Mouse (Mus musculus): Measurements from ENCODE around the gene Olfr839-ps1. TPM values are rescaled to one million over a fixed set of nuclear protein-coding genes. Genes with fewer than 3 reads are reported as not detected.

The Olfr839-ps1 gene
- not detected in 2 replicates for polyA plus RNA-seq (2012; rRNA removed)

DNA sequence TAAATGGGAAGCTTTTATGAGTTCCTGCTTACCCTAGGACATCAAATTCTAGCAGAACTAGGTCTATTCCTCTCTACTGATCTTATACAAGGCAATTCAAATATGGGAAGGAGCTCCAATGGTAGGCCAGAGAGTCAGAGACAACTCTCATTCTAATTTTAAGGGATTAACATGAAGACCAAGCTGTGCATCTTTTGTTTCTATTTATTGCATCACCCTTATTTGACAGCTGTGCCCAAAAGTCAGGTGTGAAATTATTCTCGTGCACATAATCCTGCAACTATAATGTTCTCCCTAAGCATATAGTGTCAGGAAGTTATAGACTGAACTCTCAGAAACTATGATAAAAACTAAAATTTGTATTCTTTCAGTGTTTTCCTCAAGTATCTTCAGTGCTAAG is at the start of gene Olfr839-ps1:
Gene Olfr839-ps1, minus strand, starts transcription at position 101 of the 400 bp plus-strand sequence.
- H3K4me1 ChIP-seq (ENCODE audit: control insufficient read depth, insufficient read depth, low read length) = no peaks in the 10 kb centered on the region
- DNase-seq = no peak
- H3K4me3 ChIP-seq (replicated peaks; ENCODE audit: extremely low read depth, low read depth, low read length) = no peak within 1 kb of the TSS
- WGBS = 77% methylated on average over 1 of the region's 1 CpGs
- TF ChIP-seq CTCF (IDR thresholded peaks at IDR 0.05; ENCODE audit: insufficient read depth, low read length) (no peak), POLR2A (IDR thresholded peaks at IDR 0.05; ENCODE audit: borderline replicate concordance, extremely low read depth, low read depth, low read length) (no peak)

DNA sequence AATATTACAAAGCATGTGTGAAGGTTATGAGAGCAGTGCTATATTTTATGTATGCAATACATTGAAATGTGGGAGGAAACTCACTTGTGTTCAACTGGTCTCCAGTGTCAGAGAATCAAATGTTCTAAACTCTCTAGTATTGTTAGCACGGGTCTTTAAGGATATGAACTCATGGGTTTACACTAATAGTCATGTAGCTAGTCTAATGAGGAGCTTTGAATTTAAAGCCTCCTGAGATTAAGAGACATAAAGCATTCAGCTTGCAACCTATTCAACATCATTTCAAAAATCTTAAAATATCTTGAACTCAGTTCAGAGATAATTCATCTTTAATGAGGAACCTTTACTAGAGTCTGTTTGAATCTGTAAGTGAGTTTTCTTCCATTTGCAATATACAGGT is 41.1 kb downstream of the Olfr839-ps1 start, which contains the start of gene Olfr837:
Gene Olfr837, plus strand, starts transcription at position 301 of the 400 bp plus-strand sequence.
- H3K4me3 ChIP-seq (replicated peaks; ENCODE audit: extremely low read depth, low read depth, low read length) = no peak within 1 kb of the TSS
- no peak for TF ChIP-seq POLR2A (IDR thresholded peaks at IDR 0.05; ENCODE audit: borderline replicate concordance, extremely low read depth, low read depth, low read length)
- no peak for DNase-seq
- WGBS = 60% methylated on average over 1 of the region's 1 CpGs
- H3K4me1 ChIP-seq (ENCODE audit: control insufficient read depth, insufficient read depth, low read length) = no peaks in the 10 kb centered on the region

DNA sequence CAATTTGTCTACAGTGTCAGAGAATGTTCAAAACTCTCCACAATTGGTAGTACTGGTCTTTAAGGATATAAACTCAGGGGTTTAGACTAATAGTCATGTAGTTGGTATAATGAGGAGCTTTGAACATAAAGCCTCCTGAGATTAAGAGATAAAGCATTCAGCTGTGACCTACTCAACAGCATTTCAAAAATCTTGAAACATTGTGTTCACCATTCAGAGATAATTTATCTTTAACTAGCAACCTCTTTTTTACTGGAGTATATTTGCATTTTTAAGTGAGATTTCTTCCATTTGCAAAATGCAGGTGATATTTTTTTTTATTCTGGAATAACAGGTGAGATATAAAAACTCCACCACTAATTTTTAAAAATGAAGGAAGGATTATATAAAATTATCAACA is 57.0 kb downstream of the Olfr839-ps1 start, which contains the start of gene Olfr836:
Gene Olfr836, plus strand, starts transcription at position 301 of the 400 bp plus-strand sequence.
- no peak for DNase-seq
- Histone ChIP-seq H3K4me1 (ENCODE audit: control insufficient read depth, insufficient read depth, low read length) (no peaks in the 10 kb centered on the region), H3K4me3 (replicated peaks; ENCODE audit: extremely low read depth, low read depth, low read length) (no peak within 1 kb of the TSS)
- TF ChIP-seq POLR2A (IDR thresholded peaks at IDR 0.05; ENCODE audit: borderline replicate concordance, extremely low read depth, low read depth, low read length) (no peak), CTCF (IDR thresholded peaks at IDR 0.05; ENCODE audit: insufficient read depth, low read length) (no peak)

Other genes with a start within 250 kb of the Olfr839-ps1 start
- gene Olfr832, start 240.2 kb downstream of the Olfr839-ps1 start, polyA plus RNA-seq (2012; rRNA removed) = not detected in 2 replicates
- gene Olfr834, start 189.3 kb downstream of the Olfr839-ps1 start, polyA plus RNA-seq (2012; rRNA removed) = not detected in 2 replicates
- gene Olfr835, start 144.6 kb downstream of the Olfr839-ps1 start, polyA plus RNA-seq (2012; rRNA removed) = not detected in 2 replicates
- gene Olfr836, start 56.9 kb downstream of the Olfr839-ps1 start, polyA plus RNA-seq (2012; rRNA removed) = not detected in 2 replicates
- not detected in 2 replicates for gene Olfr837, start 41.0 kb downstream of the Olfr839-ps1 start, polyA plus RNA-seq (2012; rRNA removed)
- gene Olfr843, start 74.7 kb upstream of the Olfr839-ps1 start, polyA plus RNA-seq (2012; rRNA removed) = not detected in 2 replicates
- gene Olfr844, start 139.0 kb upstream of the Olfr839-ps1 start, polyA plus RNA-seq (2012; rRNA removed) = not detected in 2 replicates
- gene Olfr845, start 159.1 kb upstream of the Olfr839-ps1 start, polyA plus RNA-seq (2012; rRNA removed) = not detected in 2 replicates
- gene Olfr846, start 186.7 kb upstream of the Olfr839-ps1 start, polyA plus RNA-seq (2012; rRNA removed) = not detected in 2 replicates
- gene Olfr847, start 201.4 kb upstream of the Olfr839-ps1 start, polyA plus RNA-seq (2012; rRNA removed) = not detected in 2 replicates